In the genomic region with DNA sequence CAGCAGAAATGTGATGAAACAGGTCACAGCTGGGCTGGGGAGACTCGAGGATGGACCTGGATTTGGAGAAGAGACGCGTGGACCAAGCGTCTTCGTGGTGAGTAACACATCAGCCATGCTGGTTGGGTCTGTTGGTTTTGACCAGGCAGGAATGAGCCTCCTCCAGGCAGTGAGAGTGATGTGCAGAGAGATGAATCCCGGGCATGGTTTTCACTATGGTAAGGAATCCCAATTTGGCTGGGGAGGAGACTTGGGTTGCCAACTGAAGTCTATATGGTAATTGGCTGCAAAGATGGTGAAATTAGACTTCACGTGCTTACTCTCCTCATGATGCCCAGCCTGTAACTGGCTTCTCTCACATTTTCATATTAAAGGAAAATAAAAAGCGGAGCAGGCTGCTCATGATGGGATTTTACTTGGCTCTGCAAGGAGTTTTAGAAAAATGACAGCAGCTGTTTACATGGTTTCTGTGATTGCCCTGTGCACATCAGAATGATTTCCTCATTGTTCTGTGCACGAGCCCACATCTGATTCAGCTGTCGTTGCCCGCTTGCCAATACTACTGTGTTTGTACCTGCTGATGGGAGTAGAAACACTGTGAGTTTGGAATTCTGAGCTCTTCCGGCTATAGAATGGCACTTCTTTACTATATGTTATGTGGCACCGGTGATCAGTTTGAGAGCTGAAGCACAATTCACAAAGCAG, we compare ENCODE assay signal across 12 mouse cellular contexts.
A peak's percentile ranks its signal among the peaks of the same experiment; 100 is the strongest.
DNase-seq lines count a peak whose midpoint lies in the region.
"Had no signal": no experiment of that assay in that cellular context is flagged by ENCODE, and none has a peak within 500 bp of the region (broad histone marks: within the 10 kb centered on the region; RNA-seq: fewer than 3 reads in every experiment).

No protein-coding gene starts in this region.

- intact Hi-C loops in left cerebral cortex, postnatal 4 days (cut with DNase I), result no loop called here

- peak; percentile 42 to 45 for DNase-seq in cerebellum, postnatal 14 days
- no peak for DNase-seq in cerebellum, adult 11-12 months
- DNase-seq in layer of hippocampus, adult 9-11 months, result peak; percentile 35
- no peak for DNase-seq in layer of hippocampus, adult 9-10 months (ENCODE audit: low spot score)
- peak; percentile 52 for DNase-seq in Muller cell, postnatal 12 days (ENCODE audit: inconsistent ontology term)
- peak; percentile 11 for DNase-seq in left cerebral cortex, postnatal 4 days
- no peak for DNase-seq in adrenal gland, adult 2 months
- DNase-seq in c-Kit-positive CD71-positive TER-119-positive erythroid progenitor cells, embryonic 14.5 days (ENCODE audit: low spot score), result no peak
- DNase-seq: B cell, adult 2 months; heart, postnatal 10 days; kidney, adult 18-20 months; lung, embryonic 14.5 days had no signal

Comparison
In these comparisons a context has a peak if more than half of its experiments do, and no peak if none do; other contexts are left out.
1. DNase-seq: peak in cerebellum, postnatal 14 days (2 of 2), layer of hippocampus, adult 9-11 months (single experiment), Muller cell, postnatal 12 days (single experiment) and left cerebral cortex, postnatal 4 days (single experiment); none in cerebellum, adult 11-12 months (single experiment), layer of hippocampus, adult 9-10 months (single experiment), adrenal gland, adult 2 months (single experiment) and c-Kit-positive CD71-positive TER-119-positive erythroid progenitor cells, embryonic 14.5 days (single experiment).